Mouse (Mus musculus) adipocyte (in vitro differentiated cells): ENCODE data around the gene Rbm3.
"Not testable (repeated sequence)": the region's sequence is repeated elsewhere in the genome, so short reads cannot be mapped to it uniquely, and the experiment has no call there.

ENCODE experiments used
- DNase-seq: peaks from one replicate; pipeline ENCODE4 v3.0.0-alpha.2; 2016; ENCODE audit warnings: low spot score

Rbm3 gene

DNA sequence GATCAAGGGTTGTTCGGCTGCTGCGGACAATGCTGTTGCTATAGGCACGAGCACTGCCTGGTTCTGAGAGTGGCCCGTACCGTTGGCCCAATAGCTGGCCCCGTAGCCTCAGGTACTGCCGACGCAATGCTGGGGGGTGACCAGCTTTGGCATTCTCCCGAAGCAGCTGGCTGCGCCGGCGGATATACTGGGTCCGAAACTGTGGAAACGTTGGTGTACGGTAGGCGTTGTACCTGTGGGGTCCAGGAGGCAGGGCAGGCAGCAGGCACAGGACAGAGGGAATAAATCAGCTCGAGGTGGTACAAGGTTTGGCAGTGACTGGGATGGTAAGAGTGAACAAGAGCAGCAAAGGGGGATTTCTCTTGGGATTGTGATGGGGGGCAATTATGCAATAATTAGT lies 14.3 kb downstream of the Rbm3 start:
- DNase-seq, result no peak

DNA sequence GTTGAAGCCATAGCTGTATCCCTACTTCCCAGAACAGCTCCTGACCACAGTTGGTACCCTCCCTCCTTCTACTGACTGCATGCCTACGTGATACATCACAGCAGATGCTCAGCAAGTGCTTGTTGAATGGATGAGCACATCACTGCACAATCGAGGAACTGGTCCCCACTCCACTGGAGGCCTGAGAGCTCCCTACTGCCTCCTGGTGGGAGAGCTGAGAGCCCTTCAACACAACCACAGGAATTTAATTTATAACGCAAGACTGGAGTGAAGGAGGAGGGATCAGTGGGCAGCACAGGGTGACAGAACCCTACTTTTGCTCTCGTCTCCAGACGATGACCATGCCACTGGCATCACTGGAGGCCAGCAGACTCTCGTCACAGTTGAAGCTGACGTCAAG lies 20.4 kb downstream of the Rbm3 start:
- no peak for DNase-seq

GRCm38 (mm10) chrX:8123821-8124470 lies 21.7 kb downstream of the Rbm3 start:
- no peak for DNase-seq

DNA sequence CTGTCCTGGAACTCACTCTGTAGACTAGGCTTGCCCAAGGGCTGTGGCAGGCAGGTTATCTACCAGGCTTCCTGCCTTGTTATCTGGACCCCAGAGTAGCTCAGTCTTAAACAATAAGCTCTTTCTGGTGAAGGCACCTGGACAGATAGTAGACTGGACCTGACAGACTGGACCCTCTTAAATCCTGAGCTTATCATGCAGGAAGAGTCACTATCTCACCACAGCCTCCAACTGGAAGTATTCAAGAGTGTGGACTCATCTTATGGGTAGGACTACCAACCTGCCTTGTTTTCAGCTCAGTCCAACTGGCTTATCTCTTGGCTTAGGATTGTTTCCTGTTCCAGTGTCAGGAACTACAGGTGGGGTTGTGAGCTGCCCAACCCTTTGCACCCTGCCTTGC lies 28.4 kb downstream of the Rbm3 start:
- no peak for DNase-seq

DNA sequence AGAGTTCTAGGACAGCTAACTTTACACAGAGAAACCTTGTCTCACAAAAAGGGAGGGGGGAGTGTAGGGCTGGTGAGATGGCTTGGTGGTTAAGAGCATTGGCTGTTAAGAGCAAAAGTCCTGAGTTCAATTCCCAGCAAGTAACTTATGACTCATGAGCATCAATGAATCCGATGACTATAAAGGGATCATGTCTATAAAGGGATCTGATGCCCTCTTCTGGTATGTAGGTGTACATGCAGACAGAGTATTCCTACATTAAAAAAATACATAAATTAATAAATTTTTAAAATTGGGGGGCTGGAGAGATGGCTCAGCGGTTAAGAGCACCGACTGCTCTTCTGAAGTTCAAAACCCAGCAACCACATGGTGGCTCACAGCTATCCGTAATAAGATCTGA lies 30.4 kb downstream of the Rbm3 start:
- DNase-seq, result peak; percentile 14

DNA sequence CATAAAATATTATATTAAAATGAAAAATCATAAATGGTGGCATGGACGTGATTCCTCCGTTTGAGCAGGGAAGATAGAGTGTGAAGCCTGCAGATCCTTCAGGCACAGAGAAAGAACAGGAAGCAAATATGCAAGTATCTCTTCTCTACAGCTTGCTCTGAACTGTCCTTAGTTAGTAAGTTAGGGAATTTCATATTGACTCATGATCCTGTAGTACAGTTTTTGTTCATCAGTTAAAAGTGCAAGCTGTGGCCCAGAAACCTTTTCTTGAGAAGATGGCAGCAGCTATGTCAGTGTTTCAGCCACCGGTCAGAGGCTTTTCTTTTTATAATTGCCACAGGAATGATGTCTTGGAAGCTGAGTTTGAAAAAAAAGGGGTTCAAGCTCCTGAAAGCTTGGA lies 40.7 kb downstream of the Rbm3 start:
- no peak for DNase-seq

DNA sequence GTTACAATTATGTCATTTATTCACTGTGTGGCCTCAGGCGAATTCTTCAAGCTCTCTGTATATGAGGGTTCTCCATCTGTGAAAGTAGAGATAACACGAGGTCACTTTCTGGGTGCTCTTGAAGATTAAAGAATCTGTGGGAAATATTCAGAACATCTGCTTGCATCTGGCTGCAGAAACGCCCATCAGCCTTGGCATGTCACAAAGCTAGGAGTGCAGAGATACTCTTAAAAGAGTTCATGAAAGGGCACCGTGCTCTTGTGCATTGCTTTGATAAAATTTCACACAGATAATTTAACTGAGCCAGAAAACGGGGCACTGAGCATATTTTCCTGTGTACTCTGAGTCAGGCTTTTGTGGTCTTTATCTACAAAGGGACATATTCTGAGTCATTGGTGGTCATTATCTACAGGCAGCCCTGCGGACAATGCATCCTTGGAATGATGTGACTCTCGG lies 43.4 kb downstream of the Rbm3 start:
- DNase-seq, result no peak

DNA sequence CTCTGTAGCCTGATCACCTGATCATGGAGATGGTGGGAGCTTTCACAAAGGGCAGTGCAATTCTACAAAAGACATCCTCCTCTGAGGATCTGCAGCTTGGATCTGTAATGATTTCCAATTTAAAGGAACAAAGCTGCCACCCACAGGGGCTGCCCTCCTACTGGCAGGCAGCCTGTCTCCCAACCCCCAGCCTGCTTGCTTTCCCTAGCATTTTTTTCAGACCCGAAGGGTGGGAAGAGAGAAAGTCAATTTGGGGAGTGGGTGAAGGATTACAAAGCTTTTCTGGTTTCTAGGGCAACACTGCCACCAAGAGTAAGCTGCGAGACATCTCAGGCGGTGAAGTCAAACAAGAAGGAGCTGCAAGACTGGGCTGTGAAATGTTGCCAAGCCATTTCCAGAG lies 44.7 kb downstream of the Rbm3 start:
- peak; percentile 62 for DNase-seq

DNA sequence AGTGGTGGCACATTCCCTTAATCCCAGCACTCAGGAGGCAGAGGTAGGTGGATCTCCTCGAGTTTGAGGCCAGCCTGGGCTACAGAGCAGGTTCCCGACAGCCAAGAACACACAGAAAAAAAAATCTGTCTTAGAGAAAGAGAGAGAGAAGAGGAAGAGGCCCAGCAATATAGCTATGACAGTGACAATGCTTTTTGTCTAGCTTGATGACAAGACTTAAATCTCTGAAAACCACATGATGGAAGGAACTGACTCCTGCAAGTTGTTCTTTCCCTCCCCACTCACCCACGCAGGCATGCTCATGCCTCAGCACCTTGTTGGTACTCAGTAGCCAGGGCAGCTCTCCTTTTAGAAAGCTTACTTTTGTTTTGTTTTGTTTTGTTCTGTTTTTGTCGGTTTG lies 46.2 kb downstream of the Rbm3 start:
- DNase-seq, result no peak

DNA sequence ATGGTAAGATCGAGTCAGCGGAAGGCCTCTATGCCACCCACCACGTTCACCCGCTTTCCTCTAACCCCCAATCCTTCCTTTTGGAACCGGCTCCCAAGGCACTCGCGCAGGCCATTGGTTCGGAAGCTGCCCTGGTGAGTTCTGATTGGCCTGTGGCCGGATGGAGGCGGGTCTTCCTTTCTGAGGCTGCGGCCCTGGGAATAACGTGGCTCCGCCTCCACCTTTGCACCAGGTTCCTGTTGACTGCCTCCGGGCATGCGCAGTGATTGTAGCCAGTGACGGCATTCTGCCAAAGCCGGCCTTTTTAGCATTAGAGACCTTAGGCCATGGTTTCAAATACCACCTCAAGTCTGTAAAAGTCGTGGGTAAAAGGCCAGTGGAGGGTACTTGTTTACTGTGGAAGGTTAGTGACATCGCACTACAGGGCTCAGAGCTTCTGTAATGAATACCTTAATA lies 48.9 kb downstream of the Rbm3 start:
- DNase-seq, result peak; percentile 99

GRCm38 (mm10) chrX:8096068-8096786 lies 49.5 kb downstream of the Rbm3 start:
- DNase-seq, result not testable (repeated sequence)

DNA sequence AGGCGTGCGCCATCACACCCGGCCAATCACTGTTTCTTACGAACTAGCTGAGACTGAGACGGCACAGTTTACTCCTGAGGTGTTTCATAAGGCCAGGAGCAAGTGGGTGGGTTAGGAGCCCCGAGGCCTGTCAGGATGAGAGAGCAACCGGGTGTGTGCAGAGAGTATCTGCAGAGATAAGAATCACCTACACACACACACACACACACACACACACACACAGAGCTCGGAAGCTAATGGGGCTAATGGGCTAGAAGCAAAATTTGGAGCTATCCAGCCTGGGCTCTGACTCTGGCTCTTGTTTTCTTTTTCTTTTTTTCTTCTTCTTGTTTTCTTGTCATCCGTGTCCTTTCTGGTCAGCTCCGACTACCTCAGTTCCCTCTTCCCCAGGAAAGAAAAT lies 50.1 kb downstream of the Rbm3 start:
- DNase-seq, result no peak

DNA sequence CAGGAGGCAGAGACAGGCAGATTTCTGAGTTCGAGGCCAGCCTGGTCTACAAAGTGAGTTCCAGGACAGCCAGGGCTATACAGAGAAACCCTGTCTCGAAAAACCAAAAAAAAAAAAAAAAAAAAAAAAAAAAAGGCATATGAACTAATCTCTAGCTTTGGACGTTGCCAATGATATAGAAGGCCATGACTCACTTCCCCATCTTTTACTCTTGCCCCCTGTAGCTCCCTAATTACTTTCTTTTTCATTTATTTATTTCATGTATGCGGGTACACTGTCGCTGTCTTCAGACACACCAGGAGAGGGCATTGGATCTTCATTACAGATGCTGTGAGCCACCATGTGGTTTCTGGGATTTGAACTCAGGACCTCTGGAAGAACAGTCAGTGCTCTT lies 54.7 kb downstream of the Rbm3 start:
- DNase-seq, result not testable (repeated sequence)

DNA sequence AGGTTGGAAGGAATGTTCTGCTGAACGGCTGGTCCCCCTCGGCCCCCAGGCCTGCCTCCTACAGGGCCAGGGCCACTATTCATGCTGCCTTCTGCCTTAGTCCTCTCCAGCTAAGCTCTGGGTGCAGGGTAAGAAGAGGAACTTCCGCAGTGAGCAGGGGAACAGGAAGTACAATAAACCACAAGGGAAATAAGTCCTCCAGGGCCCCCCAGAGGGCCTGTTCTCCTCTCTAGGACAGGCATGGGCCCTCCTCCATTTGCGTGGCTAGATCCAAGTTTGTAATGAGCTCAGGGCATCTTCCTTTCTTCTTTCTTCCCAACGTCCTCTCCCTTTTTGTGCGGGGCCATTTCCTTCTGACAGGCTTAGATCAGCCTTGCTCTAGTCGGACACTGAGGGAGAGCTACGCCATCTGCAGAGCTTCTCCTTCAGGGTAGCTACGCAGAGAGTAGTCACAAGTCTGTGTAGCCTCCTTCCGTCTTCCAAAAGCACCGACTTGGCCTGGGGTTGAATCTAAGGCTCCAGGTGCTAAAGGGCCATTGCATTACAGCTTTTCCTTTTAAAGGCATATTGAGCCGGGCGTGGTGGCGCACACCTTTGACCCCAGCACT lies 55.2 kb downstream of the Rbm3 start, which contains the start of gene Was:
Gene Was, minus strand, starts transcription at position 153 of the 608 bp plus-strand sequence.
- DNase-seq, result no peak

DNA sequence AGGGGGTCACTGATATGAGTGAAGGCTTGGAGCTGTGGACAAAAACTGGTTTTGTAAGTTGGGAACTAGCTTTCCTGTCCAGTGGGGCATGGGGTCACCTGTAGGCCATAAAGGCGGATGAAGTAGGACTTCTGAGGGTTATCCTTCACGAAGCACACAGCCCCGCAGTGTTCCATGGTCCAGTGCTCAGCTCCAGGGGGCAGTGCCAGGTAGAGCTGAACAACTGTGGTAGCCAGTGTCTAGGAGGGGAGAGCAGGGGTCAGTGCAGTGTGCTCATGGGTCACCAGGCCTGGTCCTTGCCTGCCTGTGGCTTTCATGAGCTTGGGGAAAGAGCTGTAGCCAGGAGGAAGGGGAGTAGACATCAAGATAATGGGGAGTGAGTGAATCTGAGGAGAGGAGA lies 55.9 kb downstream of the Rbm3 start:
- no peak for DNase-seq
